Mouse (Mus musculus): Measurements from ENCODE around the gene Ankrd22. TPM values are rescaled to one million over a fixed set of nuclear protein-coding genes. Genes with fewer than 3 reads are reported as not detected.

Gene Ankrd22
- under 1 TPM in 1 of 2 experiments, not detected in 1; 0.39 TPM for total RNA-seq (2023)

DNA sequence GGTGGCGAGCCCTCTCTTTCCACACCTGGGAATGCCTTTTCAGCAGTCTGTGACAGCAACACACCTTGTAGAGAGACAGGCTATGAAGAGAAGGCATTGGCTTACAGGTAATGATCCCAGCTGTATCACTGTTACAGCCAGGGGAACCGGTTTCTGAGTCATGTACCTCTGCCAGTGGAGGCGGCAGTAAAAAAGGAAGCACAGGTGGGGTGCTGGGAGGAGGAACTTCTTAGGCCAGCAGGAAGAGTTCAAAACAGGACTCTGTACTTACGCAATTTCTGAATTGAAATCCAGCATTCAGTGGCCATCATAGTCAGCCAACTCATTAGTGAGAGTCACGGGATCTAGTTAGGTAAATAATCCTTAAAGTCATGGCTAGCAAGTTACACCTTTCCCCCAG, at the start of gene Ankrd22:
Ankrd22 (minus strand) TSS at position 163 of the 400 bp plus-strand sequence.

DNA sequence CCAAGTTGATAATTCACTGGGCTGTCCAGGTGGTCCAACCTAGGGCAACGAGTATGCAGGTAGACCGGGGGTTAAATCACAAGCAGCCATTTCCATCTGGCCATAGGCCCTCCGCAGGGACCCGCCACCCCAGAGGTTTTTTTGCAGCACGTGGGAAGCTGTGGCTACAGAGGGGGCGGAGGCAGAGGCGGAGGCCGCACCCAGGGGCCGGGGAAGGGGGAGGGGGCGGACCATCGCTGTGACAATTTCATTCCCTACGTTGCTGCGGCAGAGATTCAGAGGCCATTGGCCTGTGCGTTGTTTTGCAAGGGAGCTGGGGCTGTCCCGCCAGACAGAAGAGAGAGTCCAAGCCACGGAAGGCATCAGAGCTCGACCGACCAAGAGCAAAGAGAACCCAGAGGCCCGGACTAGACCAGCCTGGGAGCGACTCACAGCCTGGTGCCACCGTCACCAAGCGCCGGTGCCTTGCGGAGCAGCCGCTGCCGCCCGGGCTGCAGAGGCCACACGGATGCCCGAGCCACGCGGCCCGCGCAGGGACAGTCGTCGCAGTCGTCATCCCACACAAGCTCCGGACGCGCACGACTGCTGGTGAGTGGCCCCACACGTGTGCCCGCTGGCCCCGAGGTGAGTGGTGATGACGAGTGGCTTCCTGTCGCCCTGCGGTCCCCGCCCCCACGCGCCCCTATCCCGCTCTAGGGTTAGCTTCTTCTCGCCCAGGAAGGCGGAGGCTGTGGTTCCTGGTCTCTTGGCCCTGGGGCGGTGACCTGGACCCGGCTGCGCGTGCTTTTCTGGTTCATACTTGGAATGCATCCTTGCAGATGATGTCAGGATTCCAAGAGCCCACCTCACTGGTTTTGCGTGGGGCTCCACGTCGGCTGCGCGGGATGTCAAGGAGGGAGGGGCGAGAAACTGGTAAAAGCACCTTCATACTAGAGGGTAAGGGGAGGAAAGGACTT, 26.4 kb upstream of the Ankrd22 start, which contains the start of gene Stambpl1:
Stambpl1 (plus strand) TSS at position 222 of the 956 bp plus-strand sequence.

DNA sequence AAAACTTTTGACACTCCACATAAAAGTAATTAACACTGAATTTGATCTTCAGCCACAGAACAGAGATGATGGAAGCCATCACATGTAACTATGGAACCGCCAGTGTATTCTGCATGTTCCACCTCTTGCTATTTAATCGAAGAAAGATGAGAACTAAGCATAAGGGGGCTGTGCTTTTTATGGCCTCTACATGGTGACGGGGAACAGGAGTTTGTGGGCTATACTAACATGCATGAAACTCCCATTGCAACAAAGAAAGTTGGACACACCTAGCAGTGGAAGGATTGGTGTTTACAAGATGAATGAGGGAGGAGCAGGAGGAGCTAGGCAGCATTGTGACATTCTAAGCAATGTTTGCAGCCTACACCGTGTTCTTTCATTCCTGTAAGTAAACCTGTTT, 65.2 kb downstream of the Ankrd22 start, which contains the start of gene Lipm:
Lipm (plus strand) TSS at position 301 of the 400 bp plus-strand sequence.

Other genes starting within 250 kb of the Ankrd22 start
- not detected for gene Lipf, start 204.9 kb downstream of the Ankrd22 start, total RNA-seq (2023)
- gene Lipk, start 157.8 kb downstream of the Ankrd22 start, total RNA-seq (2023), result not detected
- not detected for gene Lipn, start 98.7 kb downstream of the Ankrd22 start, total RNA-seq (2023)
- gene Lipm, start 65.1 kb downstream of the Ankrd22 start, total RNA-seq (2023), result not detected
- 10 to 100 TPM; 42.1 to 44.1 TPM for gene Stambpl1, start 26.2 kb upstream of the Ankrd22 start, total RNA-seq (2023)
- not detected for gene Acta2, start 89.5 kb upstream of the Ankrd22 start, total RNA-seq (2023)
- gene Fas, start 124.6 kb upstream of the Ankrd22 start, total RNA-seq (2023), result 1 to 10 TPM; 4.4 to 4.6 TPM